Mouse (Mus musculus): ENCODE measurements around the gene Trpm6.
"Not testable (repeated sequence)": the region's sequence is repeated elsewhere in the genome, so short reads cannot be mapped to it uniquely, and the experiment has no call there.

- TF ChIP-seq CTCF (conservative IDR thresholded peaks at IDR 0.05; ENCODE audit: insufficient read depth, insufficient read length, low read depth, low read length); POLR2A (IDR thresholded peaks at IDR 0.05; ENCODE audit: low read depth, low read length): not testable (repeated sequence)
Observed at GRCm38 (mm10) chr19:18713357-18713756, 36.4 kb upstream of the Trpm6 start.
